Mouse (Mus musculus) heart, adult 2 months (tissue): ENCODE data around the gene Lsm4. TPM values are rescaled to one million over a fixed set of nuclear protein-coding genes. Genes with fewer than 3 reads are reported as not detected.
A peak's percentile ranks its signal among the peaks of the same experiment; 100 is the strongest.

Source experiments
- DNase-seq, 2 experiments: peaks; one replicate each; pipeline ENCODE4 v3.0.0; 2021
- H3K27ac ChIP-seq: fragments of 200-600 bp; 2 replicates; pipeline ENCODE4 v1.8.1; 2022
- H3K27me3 ChIP-seq: fragments of 200-500 bp; 2 replicates; pipeline ENCODE4 v1.6.1; 2012; ENCODE audit warnings: mild to moderate bottlenecking, low read length, inconsistent platforms, mixed read lengths; ENCODE audit not compliant: control insufficient read depth, insufficient read depth
- H3K36me3 ChIP-seq: fragments of 200-500 bp; 2 replicates; pipeline ENCODE4 v1.6.1; 2012; ENCODE audit warnings: low read length, inconsistent platforms; ENCODE audit not compliant: control insufficient read depth, insufficient read depth
- H3K4me1 ChIP-seq: fragments of 200-500 bp; 2 replicates; pipeline ENCODE4 v1.6.1; 2011; ENCODE audit warnings: low read length; ENCODE audit not compliant: control insufficient read depth, insufficient read depth
- H3K4me3 ChIP-seq: fragments of 200-600 bp; 2 replicates; pipeline ENCODE4 v1.8.1; 2022
- H3K79me2 ChIP-seq: fragments of 200-500 bp; replicated peaks from 2 replicates; pipeline ENCODE4 v1.6.1; 2012; ENCODE audit warnings: mild to moderate bottlenecking, inconsistent platforms, low read length, moderate library complexity, mixed read lengths; ENCODE audit not compliant: control insufficient read depth, insufficient read depth
- H3K9ac ChIP-seq: fragments of 200-500 bp; 2 replicates; pipeline ENCODE4 v1.6.1; 2012; ENCODE audit warnings: low read depth, mild to moderate bottlenecking, control low read depth, inconsistent platforms, low read length, mixed read lengths
- CTCF ChIP-seq: fragments of 200-600 bp; IDR thresholded peaks from 2 replicates; pipeline ENCODE4 v1.8.1; 2022; ENCODE audit warnings: antibody characterized with exemption, mild to moderate bottlenecking, moderate library complexity
- EP300 ChIP-seq: fragments of 200-500 bp; IDR thresholded peaks from 2 replicates; pipeline ENCODE4 v1.6.1; 2011; ENCODE audit warnings: low read depth, low read length, control low read depth; ENCODE audit not compliant: insufficient read depth
- POLR2A ChIP-seq: fragments of 200-500 bp; IDR thresholded peaks from 2 replicates; pipeline ENCODE4 v1.6.1; 2011; ENCODE audit warnings: mild to moderate bottlenecking, low read depth, low read length, control low read depth; ENCODE audit not compliant: insufficient read depth
- WGBS: fragments of 180-500 bp; shearing (Covaris S2); methylation state at CpG from one replicate; pipeline ENCODE4 v1.1.7; 2018; 5-methylcytosine and 5-hydroxymethylcytosine counted together
- intact Hi-C: fragments of 180-260 bp; cut with DNase I; formaldehyde crosslinking; loops from one replicate; pipeline ENCODE4 v1.15.1; 2025
- polyA plus RNA-seq: library from polyadenylated mRNA; depleted of rRNA; stranded (reverse); fragments of >200 nt; gene quantifications from 2 replicates; pipeline ENCODE4 v1.2.3, GENCODE M21; 2012
- total RNA-seq, 2 experiments: library from RNA; stranded (reverse); gene quantifications; 2 replicates each; pipeline ENCODE4 v1.2.3; 2021

The Lsm4 gene
- total and polyA plus RNA-seq, 3 experiments, result 56.9 to 68.3 (median 64.2) TPM

DNA sequence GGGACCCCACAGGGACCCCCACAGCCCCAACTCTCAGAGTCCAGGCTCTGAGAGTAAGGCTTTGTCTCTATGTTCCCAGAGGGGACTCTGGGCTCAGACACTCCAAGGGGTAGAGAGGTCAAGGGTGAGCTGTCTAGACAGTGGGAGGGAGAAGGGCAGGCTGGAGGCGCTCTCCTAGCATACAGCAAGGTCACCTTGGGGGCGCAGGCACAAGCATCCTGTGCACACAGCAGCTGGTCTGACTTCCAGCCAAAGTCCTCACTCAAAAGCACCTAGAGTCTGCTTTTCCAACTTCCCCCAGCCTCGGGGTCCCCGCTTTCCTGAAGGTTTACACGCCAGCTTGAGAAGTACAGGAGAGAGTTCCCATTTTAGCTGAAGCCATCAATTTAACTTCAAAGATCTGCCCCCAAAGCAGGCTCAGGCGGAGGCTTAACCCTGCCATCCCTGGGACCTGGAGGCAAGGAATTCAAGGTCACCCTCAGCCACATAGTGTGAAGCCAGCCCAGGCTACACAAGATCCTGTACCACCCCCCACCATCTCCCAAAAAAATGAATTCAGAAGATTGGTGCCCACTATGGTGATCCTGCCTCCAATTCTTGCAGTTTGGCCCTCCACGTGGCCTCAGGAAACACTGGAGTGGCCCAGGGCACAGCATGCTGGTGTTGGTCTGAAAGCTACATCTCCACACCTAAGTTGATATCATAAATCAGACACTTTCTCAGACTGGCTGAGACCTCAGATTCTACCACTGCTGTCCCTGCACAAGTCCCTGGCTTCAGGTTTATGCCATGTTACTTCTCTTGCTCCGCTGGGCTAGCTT lies 25.5 kb upstream of the Lsm4 start:
- intact Hi-C loops, result no loop called here
- TF ChIP-seq CTCF (no peak), EP300 (no peak), POLR2A (no peak)

DNA sequence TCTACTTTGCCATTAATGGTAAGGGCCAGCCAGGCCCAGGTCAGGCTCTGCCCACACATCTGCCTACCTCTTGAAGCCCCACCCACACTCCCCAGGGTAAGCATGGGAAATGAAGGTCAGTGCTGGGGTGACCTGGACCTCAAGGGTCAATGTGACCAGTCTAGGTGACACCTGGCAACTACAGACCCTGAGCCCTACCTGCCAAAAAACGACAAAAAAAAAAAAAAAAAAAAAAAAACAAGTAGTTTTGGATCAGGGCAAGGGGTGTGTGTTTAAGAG lies 24.9 kb upstream of the Lsm4 start:
- TF ChIP-seq POLR2A (no peak), EP300 (no peak), CTCF (no peak)
- Histone ChIP-seq H3K27ac (peak overlapping the region; percentile 74), H3K4me1 (peaks cover 35% of the 10 kb centered on the region), H3K79me2 (no peaks in the 10 kb centered on the region), H3K4me3 (no peak overlapping the region), H3K27me3 (no peaks in the 10 kb centered on the region), H3K36me3 (peaks cover 5% of the 10 kb centered on the region), H3K9ac (no peak overlapping the region)
- intact Hi-C loops, result no loop called here
- WGBS, result 45% methylated on average over 1 of the region's 1 CpGs
- DNase-seq, result no peak

More for the DNA sequence above, 25.5 kb upstream of the Lsm4 start:
- Histone ChIP-seq H3K79me2 (no peaks in the 10 kb centered on the region), H3K4me3 (no peak overlapping the region), H3K9ac (no peak overlapping the region), H3K36me3 (peaks cover 5% of the 10 kb centered on the region), H3K27me3 (no peaks in the 10 kb centered on the region), H3K4me1 (peaks cover 35% of the 10 kb centered on the region), H3K27ac (peak overlapping the region; percentile 74)
- 48% methylated on average over 8 of the region's 8 CpGs for WGBS
- DNase-seq, result peak; percentile 45 to 55

DNA sequence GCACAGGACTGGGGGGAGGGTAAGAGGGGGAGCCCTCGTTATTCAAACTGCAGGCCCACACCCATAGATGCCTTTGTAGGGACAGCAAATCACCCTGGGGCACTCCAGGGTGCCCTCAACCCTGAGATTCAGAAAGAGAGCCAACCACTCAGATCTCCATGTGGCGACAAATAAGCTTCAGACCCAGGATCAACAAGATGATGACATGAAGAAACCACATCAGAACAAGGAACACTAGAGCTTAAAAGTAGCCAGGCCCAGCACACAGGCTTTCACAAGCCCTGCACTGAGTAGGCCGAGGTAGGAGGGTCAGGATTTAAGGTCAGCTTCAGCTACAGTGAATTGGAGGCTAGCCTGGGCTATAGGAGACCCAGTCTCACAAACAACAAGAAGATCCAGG lies 24.1 kb upstream of the Lsm4 start:
- 51% methylated on average over 3 of the region's 3 CpGs for WGBS

DNA sequence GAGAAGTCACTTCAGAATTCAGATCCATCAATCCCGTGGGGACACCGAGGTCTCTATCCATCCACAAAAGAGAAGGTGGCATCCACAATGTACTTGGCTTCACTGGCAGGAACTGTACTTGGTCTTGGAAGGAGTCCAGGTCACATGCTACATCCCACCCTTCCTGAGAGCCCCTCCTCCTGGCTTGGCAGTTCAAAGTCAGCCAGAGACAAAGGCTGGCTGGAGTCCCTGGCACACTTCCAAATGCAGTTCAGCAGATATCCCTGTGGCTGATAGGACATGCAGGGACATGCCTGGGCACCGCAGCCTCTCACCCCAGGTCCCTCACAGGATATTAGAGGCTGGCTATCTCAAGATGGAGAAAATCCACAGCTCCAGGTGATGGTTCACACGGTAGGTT lies 23.7 kb upstream of the Lsm4 start:
- no peak overlapping the region for H3K9ac ChIP-seq
- peak; percentile 85 to 90 for DNase-seq
- 6% methylated on average over 4 of the region's 4 CpGs for WGBS

More for the DNA sequence above, 24.1 kb upstream of the Lsm4 start:
- Histone ChIP-seq H3K27ac (peak overlapping the region; percentile 74), H3K4me1 (peaks cover 35% of the 10 kb centered on the region), H3K79me2 (no peaks in the 10 kb centered on the region), H3K4me3 (no peak overlapping the region), H3K27me3 (no peaks in the 10 kb centered on the region), H3K36me3 (peaks cover 5% of the 10 kb centered on the region), H3K9ac (no peak overlapping the region)
- DNase-seq, result no peak
- intact Hi-C loops, result no loop called here
- TF ChIP-seq POLR2A (no peak), CTCF (no peak), EP300 (no peak)

DNA sequence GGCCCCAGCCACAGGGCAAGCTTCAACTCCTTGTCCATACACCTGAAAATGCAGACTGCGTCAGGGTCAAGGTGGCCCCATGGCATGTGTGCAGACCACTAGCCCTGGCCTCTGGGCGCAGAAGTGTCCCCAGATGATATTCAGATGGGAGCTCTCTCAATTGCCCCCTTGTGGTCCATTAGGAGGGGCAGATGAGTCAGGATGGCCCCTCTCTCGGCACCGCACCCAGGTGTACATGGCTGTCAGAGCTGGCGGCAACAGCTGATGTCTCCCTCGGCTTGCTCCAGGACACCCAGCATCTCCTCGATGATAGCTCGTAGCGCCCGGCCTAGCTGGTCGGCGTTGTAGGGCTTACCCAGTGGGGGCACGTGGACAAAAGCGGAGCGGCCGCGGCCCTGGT lies 22.7 kb upstream of the Lsm4 start:
- H3K36me3 ChIP-seq, result peaks cover 5% of the 10 kb centered on the region
- intact Hi-C loops, result no loop called here
- H3K9ac ChIP-seq, result no peak overlapping the region

More for the DNA sequence above, 23.7 kb upstream of the Lsm4 start:
- intact Hi-C loops, result no loop called here
- no peaks in the 10 kb centered on the region for H3K27me3 ChIP-seq
- TF ChIP-seq CTCF (no peak), POLR2A (peak; percentile 55), EP300 (peak; percentile 98)
- H3K4me1 ChIP-seq, result peaks cover 35% of the 10 kb centered on the region
- peak overlapping the region; percentile 74 for H3K27ac ChIP-seq
- no peaks in the 10 kb centered on the region for H3K79me2 ChIP-seq
- H3K4me3 ChIP-seq, result no peak overlapping the region
- peaks cover 5% of the 10 kb centered on the region for H3K36me3 ChIP-seq

DNA sequence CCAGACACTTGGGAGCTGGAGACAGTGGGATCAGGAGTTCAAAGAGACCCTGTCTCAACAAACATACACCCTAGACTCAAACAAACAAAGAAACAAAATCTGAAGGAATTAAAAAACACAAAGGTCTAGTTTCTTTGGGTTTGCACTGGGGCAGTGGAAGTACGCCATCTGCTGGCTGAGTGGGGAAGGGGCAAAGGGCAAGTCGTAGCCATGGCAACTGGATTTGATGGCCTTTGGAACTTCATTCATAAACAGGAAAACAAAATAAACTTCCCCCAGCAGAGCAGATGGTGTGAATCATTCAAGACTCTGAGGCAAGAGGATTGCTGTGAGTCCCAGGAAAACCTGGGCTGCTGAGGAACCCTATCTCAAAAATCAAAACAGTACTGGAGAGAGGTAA lies 19.8 kb upstream of the Lsm4 start:
- no peaks in the 10 kb centered on the region for H3K27me3 ChIP-seq
- peaks cover 5% of the 10 kb centered on the region for H3K36me3 ChIP-seq
- H3K79me2 ChIP-seq, result no peaks in the 10 kb centered on the region
- no peak overlapping the region for H3K27ac ChIP-seq
- peak; percentile 59 to 74 for DNase-seq
- H3K4me1 ChIP-seq, result peaks cover 13% of the 10 kb centered on the region
- no peak overlapping the region for H3K9ac ChIP-seq
- 0 out of 2 replicates have a peak, but pooled peaks have one; percentile 8 for TF ChIP-seq POLR2A
- TF ChIP-seq EP300, result peak; percentile 69; the same call in 1 of the 2 replicates
- peak; percentile 93 for TF ChIP-seq CTCF
- 61% methylated on average over 2 of the region's 2 CpGs for WGBS
- no peak overlapping the region for H3K4me3 ChIP-seq
- intact Hi-C loops, result loop anchor here (1.0 kb wide), 2 partner anchors 24 to 41 kb away; no protein-coding TSS in a partner anchor

More for the DNA sequence above, 22.7 kb upstream of the Lsm4 start:
- Histone ChIP-seq H3K4me1 (peaks cover 32% of the 10 kb centered on the region), H3K4me3 (no peak overlapping the region), H3K27me3 (no peaks in the 10 kb centered on the region), H3K79me2 (no peaks in the 10 kb centered on the region), H3K27ac (no peak overlapping the region; the same call in none of the 2 replicates)
- no peak for DNase-seq
- TF ChIP-seq CTCF (0 out of 2 replicates have a peak, but pooled peaks have one; percentile 12), POLR2A (no peak)
- WGBS, result 96% methylated on average over 17 of the region's 17 CpGs
